Mouse (Mus musculus) kidney, adult 11 months (tissue): Measurements from ENCODE around the gene Vmn2r9.
"Not testable (repeated sequence)": the region's sequence is repeated elsewhere in the genome, so short reads cannot be mapped to it uniquely, and the experiment has no call there.

Source experiments
- DNase-seq: peaks from one replicate; pipeline ENCODE4 v3.0.0; 2022

Vmn2r9 gene

DNA sequence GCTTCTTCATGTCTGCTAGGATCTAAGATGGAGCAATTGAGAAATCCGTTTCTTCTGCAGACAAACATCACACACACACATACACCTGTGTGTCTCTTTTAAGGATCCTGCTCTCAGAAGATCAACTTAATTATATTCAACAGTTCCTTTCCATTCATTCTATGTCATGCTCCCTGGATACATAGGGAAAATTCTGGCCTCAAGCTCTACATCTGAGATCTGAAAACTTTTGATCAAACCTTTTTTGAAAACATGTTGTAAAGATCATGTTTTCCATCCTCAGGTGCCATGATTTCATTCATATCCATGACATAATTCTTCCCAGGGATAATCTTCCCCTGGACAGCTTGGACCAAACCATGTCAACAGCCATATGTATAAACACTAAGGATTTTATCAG lies at the start of gene Vmn2r9:
TSS of gene Vmn2r9 (minus strand) at position 101 of the 400 bp plus-strand sequence.
- DNase-seq, result not testable (repeated sequence)

GRCm38 (mm10) chr5:108866746-108867145 lies 14.3 kb upstream of the Vmn2r9 start:
- not testable (repeated sequence) for DNase-seq

GRCm38 (mm10) chr5:108849466-108849865 lies 2.9 kb downstream of the Vmn2r9 start:
- DNase-seq, result no peak

- DNase-seq, result no peak
Measured at GRCm38 (mm10) chr5:108836156-108836555, 16.2 kb downstream of the Vmn2r9 start.

DNA sequence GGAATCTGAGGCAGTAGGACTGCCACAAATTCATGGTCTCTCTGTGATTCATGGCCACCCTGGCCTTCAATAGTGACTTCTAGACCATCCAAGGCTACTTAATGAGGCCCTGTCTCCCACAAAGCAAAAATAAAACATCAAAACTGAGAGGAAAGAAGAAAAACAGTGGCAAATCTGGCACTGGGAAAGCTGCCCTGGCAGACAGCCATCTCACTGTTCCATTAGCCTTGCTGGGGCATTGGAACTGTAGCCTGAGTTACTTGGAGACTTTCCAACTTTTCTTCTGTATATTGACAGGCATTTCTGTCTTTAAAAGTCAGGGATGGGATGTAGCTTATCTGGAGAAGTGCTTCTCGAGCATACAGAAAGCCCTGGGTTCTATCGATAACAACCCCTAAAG lies 29.1 kb downstream of the Vmn2r9 start:
- DNase-seq, result no peak

DNA sequence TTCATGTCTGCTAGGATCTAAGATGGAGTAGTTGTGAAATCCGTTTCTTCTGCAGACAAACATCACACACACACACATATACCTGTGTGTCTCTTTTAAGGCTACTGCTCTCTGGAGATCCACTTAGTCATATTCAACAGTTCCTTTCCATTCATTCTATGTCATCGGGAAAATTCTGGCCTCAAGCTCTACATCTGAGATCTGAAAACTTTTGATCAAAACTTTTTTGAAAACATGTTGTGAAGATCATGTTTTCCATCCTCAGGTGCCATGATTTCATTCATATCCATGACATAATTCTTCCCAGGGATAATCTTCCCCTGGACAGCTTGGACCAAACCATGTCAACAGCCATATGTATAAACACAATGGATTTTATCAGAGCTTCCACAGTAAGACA lies 43.7 kb downstream of the Vmn2r9 start, which contains the start of gene Vmn2r8:
TSS of gene Vmn2r8 (minus strand) at position 101 of the 400 bp plus-strand sequence.
- not testable (repeated sequence) for DNase-seq

DNA sequence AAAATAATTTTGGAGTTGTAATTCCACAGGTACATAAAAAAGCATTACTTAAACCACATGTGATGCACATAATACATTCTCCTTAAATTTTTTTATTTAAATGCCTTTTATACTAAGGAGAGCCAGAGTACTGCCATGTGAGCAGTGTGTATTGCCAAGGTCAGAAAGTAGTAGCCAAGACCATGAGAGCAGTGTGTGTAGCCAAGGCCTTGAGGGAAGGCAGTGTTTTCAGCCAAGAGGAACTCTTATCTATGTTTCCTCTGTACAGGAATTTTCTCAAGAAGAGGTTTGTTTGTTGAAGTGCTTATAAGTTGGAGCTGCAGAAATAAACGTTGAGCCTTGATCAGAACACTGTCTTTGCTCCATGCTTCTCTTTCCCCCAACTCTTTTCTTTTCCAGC lies 48.8 kb downstream of the Vmn2r9 start:
- DNase-seq, result no peak

- not testable (repeated sequence) for DNase-seq
Measured at GRCm38 (mm10) chr5:108795263-108795662, 57.1 kb downstream of the Vmn2r9 start, which contains the start of gene Tmed11. Gene Tmed11, minus strand, starts transcription at chr5:108795363.

GRCm38 (mm10) chr5:108790385-108790784 lies 62.0 kb downstream of the Vmn2r9 start:
- DNase-seq, result not testable (repeated sequence)
